Mouse (Mus musculus) liver, adult 2 months (tissue): ENCODE results near the gene Ubqln4. TPM values are rescaled to one million over a fixed set of nuclear protein-coding genes. Genes with fewer than 3 reads are reported as not detected.

ENCODE experiments used
- DNase-seq: peaks from one replicate; pipeline ENCODE4 v3.0.0-alpha.2; 2011; ENCODE audit warnings: low read depth, low spot score; ENCODE audit errors: extremely low read depth
- H3K27ac ChIP-seq: fragments of 200-500 bp; replicated peaks from 2 replicates; pipeline ENCODE4 v1.5.1; 2012; ENCODE audit warnings: low read depth, mild to moderate bottlenecking, control low read depth, inconsistent platforms, low read length; ENCODE audit not compliant: insufficient read depth
- H3K27me3 ChIP-seq: fragments of 200-500 bp; 2 replicates; pipeline ENCODE4 v1.6.1; 2012; ENCODE audit warnings: mild to moderate bottlenecking, moderate library complexity, low read length, inconsistent platforms; ENCODE audit not compliant: control insufficient read depth, insufficient read depth
- H3K36me3 ChIP-seq: fragments of 200-500 bp; 2 replicates; pipeline ENCODE4 v1.6.1; 2012; ENCODE audit warnings: low read length, inconsistent platforms; ENCODE audit not compliant: control insufficient read depth, insufficient read depth
- H3K4me1 ChIP-seq: fragments of 200-500 bp; 2 replicates; pipeline ENCODE4 v1.6.1; 2011; ENCODE audit warnings: low read length; ENCODE audit not compliant: control insufficient read depth, insufficient read depth
- H3K4me3 ChIP-seq: fragments of 200-500 bp; 2 replicates; pipeline ENCODE4 v1.5.1; 2011; ENCODE audit warnings: low read depth, mild to moderate bottlenecking, control low read depth, low read length, moderate library complexity; ENCODE audit not compliant: insufficient read depth
- H3K79me2 ChIP-seq: fragments of 200-500 bp; 2 replicates; pipeline ENCODE4 v1.6.1; 2012; ENCODE audit warnings: inconsistent platforms, mild to moderate bottlenecking, low read length, moderate library complexity; ENCODE audit not compliant: control insufficient read depth, insufficient read depth
- H3K9ac ChIP-seq: fragments of 200-500 bp; 2 replicates; pipeline ENCODE4 v1.6.1; 2012; ENCODE audit warnings: low read depth, mild to moderate bottlenecking, control low read depth, inconsistent platforms, low read length
- CTCF ChIP-seq: fragments of 200-500 bp; IDR thresholded peaks from 2 replicates; pipeline ENCODE4 v1.5.1; 2011; ENCODE audit warnings: low read depth, low read length, control low read depth
- POLR2A ChIP-seq: fragments of 200-500 bp; IDR thresholded peaks from 2 replicates; pipeline ENCODE4 v1.6.1; 2011; ENCODE audit warnings: low read length, control low read depth; ENCODE audit not compliant: insufficient read depth; ENCODE audit errors: extremely low read depth
- WGBS: fragments of 180-500 bp; shearing (Covaris S2); methylation state at CpG from one replicate; pipeline ENCODE4 v1.1.7; 2018; 5-methylcytosine and 5-hydroxymethylcytosine counted together
- polyA plus RNA-seq: library from polyadenylated mRNA; depleted of rRNA; stranded (reverse); fragments of >200 nt; gene quantifications from 2 replicates; pipeline ENCODE4 v1.2.3, GENCODE M21; 2012
- total RNA-seq: library from RNA; depleted of rRNA; stranded (reverse); fragments of >200 nt; gene quantifications from 2 replicates; pipeline ENCODE4 v1.2.3, GENCODE M21; 2014

Gene Ubqln4
- total and polyA plus RNA-seq, 2 experiments, result 8.3 to 41.1 TPM

GRCm38 (mm10) chr3:88528646-88529045, 24.9 kb upstream of the Ubqln4 start:
- Histone ChIP-seq H3K36me3 (no peaks in the 10 kb centered on the region), H3K4me1 (no peaks in the 10 kb centered on the region), H3K27ac (no peak overlapping the region), H3K9ac (no peak overlapping the region), H3K27me3 (no peaks in the 10 kb centered on the region), H3K79me2 (no peaks in the 10 kb centered on the region), H3K4me3 (no peak overlapping the region)
- 91% methylated on average over 11 of the region's 11 CpGs for WGBS
- TF ChIP-seq POLR2A (no peak), CTCF (no peak)
- DNase-seq, result no peak

GRCm38 (mm10) chr3:88529204-88530000, 24.2 kb upstream of the Ubqln4 start:
- Histone ChIP-seq H3K9ac (no peak overlapping the region), H3K79me2 (no peaks in the 10 kb centered on the region), H3K4me3 (no peak overlapping the region), H3K36me3 (no peaks in the 10 kb centered on the region), H3K27ac (no peak overlapping the region), H3K27me3 (no peaks in the 10 kb centered on the region), H3K4me1 (no peaks in the 10 kb centered on the region)
- 91% methylated on average over 7 of the region's 7 CpGs for WGBS
- TF ChIP-seq POLR2A, result no peak
- no peak for TF ChIP-seq CTCF
- DNase-seq, result no peak

GRCm38 (mm10) chr3:88530082-88530864, 23.3 kb upstream of the Ubqln4 start:
- H3K27ac ChIP-seq, result no peak overlapping the region
- 72% methylated on average over 11 of the region's 11 CpGs for WGBS
- H3K27me3 ChIP-seq, result no peaks in the 10 kb centered on the region
- no peak overlapping the region for H3K9ac ChIP-seq
- DNase-seq, result no peak
- no peaks in the 10 kb centered on the region for H3K36me3 ChIP-seq
- no peaks in the 10 kb centered on the region for H3K4me1 ChIP-seq
- no peak for TF ChIP-seq CTCF
- no peaks in the 10 kb centered on the region for H3K79me2 ChIP-seq
- H3K4me3 ChIP-seq, result no peak overlapping the region

- no peak overlapping the region for H3K27ac ChIP-seq
- TF ChIP-seq POLR2A (no peak), CTCF (no peak)
- H3K79me2 ChIP-seq, result no peaks in the 10 kb centered on the region
- H3K4me3 ChIP-seq, result peak overlapping the region; percentile 70
- under 1% methylated on average over 63 of the region's 63 CpGs for WGBS
- H3K4me1 ChIP-seq, result no peaks in the 10 kb centered on the region
- no peaks in the 10 kb centered on the region for H3K27me3 ChIP-seq
- peak; percentile 22 for DNase-seq
- no peaks in the 10 kb centered on the region for H3K36me3 ChIP-seq
- H3K9ac ChIP-seq, result peak overlapping the region; percentile 56
Observed at GRCm38 (mm10) chr3:88531348-88532298, 21.9 kb upstream of the Ubqln4 start.

GRCm38 (mm10) chr3:88532299-88532674, 21.3 kb upstream of the Ubqln4 start, which contains the start of gene Mex3a:
Gene Mex3a, plus strand, starts transcription at chr3:88532395.
- Histone ChIP-seq H3K36me3 (no peaks in the 10 kb centered on the region), H3K27me3 (no peaks in the 10 kb centered on the region), H3K9ac (peak within 1 kb of the TSS; percentile 69), H3K4me1 (no peaks in the 10 kb centered on the region), H3K79me2 (no peaks in the 10 kb centered on the region), H3K4me3 (peak within 1 kb of the TSS; percentile 70), H3K27ac (no peak within 1 kb of the TSS)
- WGBS, result 2% methylated on average over 12 of the region's 31 CpGs
- DNase-seq, result no peak
- no peak for TF ChIP-seq POLR2A
- no peak for TF ChIP-seq CTCF
